Mouse (Mus musculus): ENCODE measurements at regions not wholly inside any gene's neighbourhood (a gene's known extent, or its start where the extent isn't known, plus 50 kb on each side); places are given as distances from the start of the nearest gene placed in this dataset.

GRCm38 (mm10) chr1:142771010-142771409 lies 869.5 kb upstream of the B3galt2 start:
- Histone ChIP-seq H3K4me2 (ENCODE audit: low read length) (no peak overlapping the region), H3K4me3 (replicated peaks; ENCODE audit: low read depth, low read length) (no peak overlapping the region), H3K27me3 (ENCODE audit: insufficient read depth, low read length) (no peaks in the 10 kb centered on the region), H3K27ac (no peak overlapping the region), H3K9ac (ENCODE audit: low read depth, low read length) (no peak overlapping the region), H3K4me1 (replicated peaks; ENCODE audit: insufficient read depth, low read length) (no peaks in the 10 kb centered on the region), H3K36me3 (ENCODE audit: insufficient read depth, low read length) (no peaks in the 10 kb centered on the region), H3K9me3 (replicated peaks; ENCODE audit: low read length) (no peaks in the 10 kb centered on the region)
- no peak for DNase-seq (ENCODE audit: low spot score)
- no peak for ATAC-seq (replicated peaks; ENCODE audit: low FRiP score, low read depth)
- WGBS, result 87% methylated on average over 2 of the region's 2 CpGs
- TF ChIP-seq CTCF (IDR thresholded peaks at IDR 0.05; ENCODE audit: low read depth), result no peak

Measured in kidney, postnatal 0 days (tissue).